Mouse (Mus musculus) embryonic fibroblast, embryonic 13.5 days (primary cell): ENCODE data around the gene Dnajc16. TPM values are rescaled to one million over a fixed set of nuclear protein-coding genes. Genes with fewer than 3 reads are reported as not detected.
"Not testable (repeated sequence)": the region's sequence is repeated elsewhere in the genome, so short reads cannot be mapped to it uniquely, and the experiment has no call there.

Experiments used
- H3K27ac ChIP-seq: 2 replicates; pipeline ENCODE4 v1.5.1; 2012; ENCODE audit warnings: low read length, control low read depth, inconsistent platforms; ENCODE audit not compliant: insufficient read depth
- H3K4me1 ChIP-seq: 2 replicates; pipeline ENCODE4 v1.6.1; 2011; ENCODE audit warnings: low read length; ENCODE audit not compliant: control insufficient read depth, insufficient read depth
- H3K4me3 ChIP-seq: 2 replicates; pipeline ENCODE4 v1.5.1; 2011; ENCODE audit warnings: mild to moderate bottlenecking, control low read depth, low read length; ENCODE audit not compliant: insufficient read depth
- CTCF ChIP-seq: IDR thresholded peaks from 2 replicates; pipeline ENCODE4 v1.5.1; 2011; ENCODE audit warnings: mild to moderate bottlenecking, control low read depth, low read length, moderate library complexity, borderline replicate concordance; ENCODE audit not compliant: insufficient read depth
- POLR2A ChIP-seq: IDR thresholded peaks from 2 replicates; pipeline ENCODE4 v1.6.1; 2011; ENCODE audit warnings: low read depth, mild to moderate bottlenecking, control low read depth, low read length, moderate library complexity
- polyA plus RNA-seq: library from polyadenylated mRNA; stranded (reverse); fragments of >200 nt; gene quantifications from 2 replicates; pipeline ENCODE4 v1.2.4, GENCODE M21; 2011; ENCODE audit warnings: low read depth; ENCODE audit not compliant: missing spikeins, insufficient read length

The Dnajc16 gene
- polyA plus RNA-seq, 1 experiment = 11.3 TPM

GRCm38 (mm10) chr4:141789564-141790218 lies 1.0 kb downstream of the Dnajc16 start:
- peak overlapping the region; percentile 88 for H3K4me3 ChIP-seq
- TF ChIP-seq CTCF (no peak), POLR2A (peak; percentile 32; the same call in 1 of the 2 replicates)
- no peak overlapping the region for H3K27ac ChIP-seq
- no peaks in the 10 kb centered on the region for H3K4me1 ChIP-seq

- Histone ChIP-seq H3K27ac (peak overlapping the region; percentile 54), H3K4me1 (no peaks in the 10 kb centered on the region), H3K4me3 (no peak overlapping the region)
- no peak for TF ChIP-seq CTCF
- no peak for TF ChIP-seq POLR2A
Measured at GRCm38 (mm10) chr4:141787462-141787861, 3.3 kb downstream of the Dnajc16 start.

GRCm38 (mm10) chr4:141787046-141787445 lies 3.7 kb downstream of the Dnajc16 start:
- Histone ChIP-seq H3K4me3 (no peak overlapping the region), H3K4me1 (no peaks in the 10 kb centered on the region), H3K27ac (peak overlapping the region; percentile 81)
- no peak for TF ChIP-seq CTCF
- TF ChIP-seq POLR2A = no peak

GRCm38 (mm10) chr4:141786141-141786540 lies 4.6 kb downstream of the Dnajc16 start:
- TF ChIP-seq CTCF = no peak
- TF ChIP-seq POLR2A = no peak
- peak overlapping the region; percentile 81; the same call in 1 of the 2 replicates for H3K27ac ChIP-seq
- no peaks in the 10 kb centered on the region for H3K4me1 ChIP-seq
- no peak overlapping the region for H3K4me3 ChIP-seq

GRCm38 (mm10) chr4:141784835-141785234 lies 5.9 kb downstream of the Dnajc16 start:
- TF ChIP-seq POLR2A (no peak), CTCF (no peak)
- Histone ChIP-seq H3K27ac (no peak overlapping the region), H3K4me3 (no peak overlapping the region), H3K4me1 (no peaks in the 10 kb centered on the region)

GRCm38 (mm10) chr4:141781201-141781985 lies 9.3 kb downstream of the Dnajc16 start:
- Histone ChIP-seq H3K4me3 (no peak overlapping the region), H3K4me1 (no peaks in the 10 kb centered on the region), H3K27ac (no peak overlapping the region)
- TF ChIP-seq CTCF (no peak), POLR2A (no peak)

GRCm38 (mm10) chr4:141779828-141780227 lies 10.9 kb downstream of the Dnajc16 start:
- no peak overlapping the region for H3K27ac ChIP-seq
- no peaks in the 10 kb centered on the region for H3K4me1 ChIP-seq
- H3K4me3 ChIP-seq = no peak overlapping the region
- TF ChIP-seq CTCF = no peak
- TF ChIP-seq POLR2A = no peak

- not testable (repeated sequence) for H3K27ac ChIP-seq, H3K4me1 ChIP-seq, H3K4me3 ChIP-seq
Measured at GRCm38 (mm10) chr4:141773019-141773418, 17.7 kb downstream of the Dnajc16 start.

GRCm38 (mm10) chr4:141771823-141772222 lies 18.9 kb downstream of the Dnajc16 start:
- no peak for TF ChIP-seq POLR2A
- no peak for TF ChIP-seq CTCF
- no peak overlapping the region for H3K4me3 ChIP-seq
- H3K27ac ChIP-seq = no peak overlapping the region
- H3K4me1 ChIP-seq = peaks cover 6% of the 10 kb centered on the region; the same call in 1 of the 2 replicates

- Histone ChIP-seq H3K27ac (no peak overlapping the region), H3K4me1 (peaks cover 8% of the 10 kb centered on the region; the same call in 1 of the 2 replicates), H3K4me3 (no peak overlapping the region)
- TF ChIP-seq CTCF (no peak), POLR2A (no peak)
Measured at GRCm38 (mm10) chr4:141769501-141770160, 21.1 kb downstream of the Dnajc16 start.
